Mouse (Mus musculus): ENCODE results near the gene Btrc.

GRCm38 (mm10) chr19:45515341-45515740 lies 151.8 kb downstream of the Btrc start:
- TF ChIP-seq CTCF (IDR thresholded peaks at IDR 0.05; ENCODE audit: low read depth) (no peak), EP300 (IDR thresholded peaks at IDR 0.05; ENCODE audit: low read depth) (no peak)
